Mouse (Mus musculus): ENCODE results near the gene Slc22a1. TPM values are rescaled to one million over a fixed set of nuclear protein-coding genes. Genes with fewer than 3 reads are reported as not detected.

The Slc22a1 gene
- not detected for total RNA-seq (2023)

DNA sequence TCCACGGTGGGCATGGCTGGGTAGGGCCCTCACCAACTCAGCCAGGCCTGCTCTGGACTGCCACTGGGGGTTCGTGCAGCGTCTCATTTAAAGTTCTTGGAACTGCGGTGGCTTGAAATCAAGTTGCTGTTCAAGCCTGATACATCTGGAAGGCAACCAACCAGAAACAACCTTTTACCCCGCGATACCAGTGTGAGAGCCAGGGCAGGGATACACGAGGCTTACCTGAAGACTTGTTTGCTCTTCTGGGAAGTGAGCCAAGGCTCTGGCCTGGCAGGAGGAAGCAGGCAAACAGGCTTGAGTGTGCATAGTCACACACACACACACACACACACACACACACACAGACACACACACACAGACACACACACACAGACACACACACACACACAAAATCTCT lies at the start of gene Slc22a1:
TSS of gene Slc22a1 (minus strand) at position 184 of the 400 bp plus-strand sequence.

Other genes with a start within 250 kb of the Slc22a1 start
- 0.27 TPM for gene Slc22a3, start 168.1 kb downstream of the Slc22a1 start, total RNA-seq (2023)
- gene Slc22a2, start 91.7 kb downstream of the Slc22a1 start, total RNA-seq (2023) = not detected
- 41.2 TPM for gene Igf2r, start 93.8 kb upstream of the Slc22a1 start, total RNA-seq (2023)
- gene Mas1, start 192.3 kb upstream of the Slc22a1 start, total RNA-seq (2023) = not detected
- not detected for gene Mrgprh, start 200.2 kb upstream of the Slc22a1 start, total RNA-seq (2023)
- gene Pnldc1, start 234.4 kb upstream of the Slc22a1 start, total RNA-seq (2023) = 3.3 TPM
- gene Tcp1, start 239.9 kb upstream of the Slc22a1 start, total RNA-seq (2023) = 181 TPM
- 46.6 TPM for gene Mrpl18, start 240.5 kb upstream of the Slc22a1 start, total RNA-seq (2023)